Mouse (Mus musculus): ENCODE data around the gene 2010111I01Rik.

DNA sequence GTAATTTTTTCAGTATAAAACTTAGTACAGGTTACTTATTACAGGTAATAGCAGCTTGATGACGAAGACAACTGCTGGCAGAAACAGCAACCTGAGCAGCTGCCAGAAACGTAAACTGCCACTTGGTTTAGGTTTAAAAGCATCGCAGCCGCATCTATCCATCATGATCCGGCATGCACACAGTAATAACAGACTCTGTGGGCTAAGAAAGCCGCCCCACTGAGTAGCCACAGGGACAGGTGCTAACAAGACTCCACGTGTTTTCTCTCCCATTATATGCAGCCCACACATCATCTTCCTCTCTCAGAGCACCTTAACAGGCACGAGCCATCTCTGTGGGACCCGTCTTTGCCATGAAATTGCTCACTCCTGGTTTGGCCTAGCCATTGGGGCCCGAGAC, 191.6 kb downstream of the 2010111I01Rik start:
- TF ChIP-seq MAZ (IDR thresholded peaks at IDR 0.05; ENCODE audit: low read depth, low read length) = no peak
- TF ChIP-seq POLR2A (IDR thresholded peaks at IDR 0.05; ENCODE audit: control insufficient read depth in 1 of 2, insufficient read depth in 1 of 2, low read depth in 1 of 2, low read length in 2 of 2, poor library complexity in 1 of 2) = no peak
- no peak for TF ChIP-seq POLR2AphosphoS5 (IDR thresholded peaks at IDR 0.05; ENCODE audit: borderline replicate concordance, low read depth, low read length)

All from MEL (cell line).